Mouse (Mus musculus): ENCODE measurements around the gene Fbxl13. TPM values are rescaled to one million over a fixed set of nuclear protein-coding genes. Genes with fewer than 3 reads are reported as not detected.

Fbxl13 gene
- polyA plus RNA-seq, 1 experiment from 2014 or later, result 0.41 TPM

DNA sequence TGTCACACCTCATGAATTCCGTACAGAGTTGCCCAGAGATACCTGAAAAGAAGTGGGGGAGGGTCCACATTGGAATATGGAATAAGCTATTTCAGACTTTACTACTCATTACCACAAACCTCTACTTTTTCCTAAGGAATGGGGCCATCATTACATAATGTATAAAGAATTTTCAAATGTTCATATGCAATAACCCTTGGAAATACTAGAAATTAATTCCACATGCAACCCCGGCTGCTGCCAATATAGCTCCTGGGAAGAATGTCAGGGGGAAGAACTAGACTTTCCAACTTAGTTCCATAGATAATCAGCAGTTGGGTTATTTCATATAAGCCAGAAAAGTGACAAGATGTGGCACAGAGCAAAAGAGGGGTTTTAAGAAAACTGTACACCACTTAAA is 53.3 kb downstream of the Fbxl13 start:
- DNase-seq (ENCODE audit: low spot score), result no peak
- no peaks in the 10 kb centered on the region for H3K9me3 ChIP-seq
- H3K4me3 ChIP-seq, result no peak overlapping the region
- H3K27ac ChIP-seq, result no peak overlapping the region
- WGBS, result 86% methylated on average over 2 of the region's 2 CpGs
- no peaks in the 10 kb centered on the region for H3K4me1 ChIP-seq (replicated peaks)
- no peaks in the 10 kb centered on the region for H3K27me3 ChIP-seq (ENCODE audit: insufficient read depth, poor library complexity, severe bottlenecking)
- H3K36me3 ChIP-seq, result no peaks in the 10 kb centered on the region

DNA sequence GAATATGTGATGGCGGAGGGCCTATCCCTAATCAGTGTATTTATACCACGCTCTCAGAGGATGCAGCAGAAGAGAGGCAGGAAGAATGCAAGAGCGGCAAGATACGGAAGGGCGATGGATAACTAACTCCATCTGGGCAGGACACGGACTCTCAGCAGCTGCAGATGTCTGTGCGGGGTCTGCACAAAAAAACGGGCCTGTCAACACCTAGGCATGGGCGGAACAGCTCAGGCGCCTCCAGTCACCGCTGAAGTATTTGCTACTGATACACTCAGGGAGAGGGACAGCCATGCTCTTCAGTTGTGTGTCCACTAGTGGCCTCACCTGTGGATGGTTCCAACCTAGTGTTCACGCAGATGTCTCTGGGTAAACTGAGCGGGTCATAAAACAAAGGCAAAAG is 57.2 kb downstream of the Fbxl13 start:
- Histone ChIP-seq H3K27me3 (ENCODE audit: insufficient read depth, poor library complexity, severe bottlenecking) (no peaks in the 10 kb centered on the region), H3K27ac (no peak overlapping the region), H3K36me3 (no peaks in the 10 kb centered on the region), H3K4me1 (replicated peaks) (no peaks in the 10 kb centered on the region), H3K4me3 (no peak overlapping the region), H3K9me3 (no peaks in the 10 kb centered on the region)
- WGBS, result 85% methylated on average over 13 of the region's 13 CpGs
- DNase-seq (ENCODE audit: low spot score), result no peak

DNA sequence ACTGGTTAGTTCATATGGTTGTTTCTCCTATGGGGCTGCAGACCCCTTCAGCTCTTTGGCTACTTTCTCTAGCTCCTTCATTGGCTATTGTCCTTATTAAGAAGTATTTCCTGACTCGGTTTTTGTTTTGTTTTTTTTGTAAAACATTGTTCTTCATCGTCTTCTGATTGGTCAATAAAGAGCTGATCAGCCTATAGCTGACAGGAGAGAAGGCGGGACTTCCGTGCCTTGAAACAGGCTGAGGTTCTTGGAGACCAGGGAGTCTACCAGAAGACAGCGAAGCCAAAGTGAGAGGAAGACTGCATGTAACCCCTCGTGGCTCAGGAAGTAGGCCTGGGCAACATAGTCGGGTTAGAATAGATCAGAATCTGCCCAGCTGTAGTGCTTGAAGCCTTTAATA is 57.8 kb downstream of the Fbxl13 start:
- no peaks in the 10 kb centered on the region for H3K36me3 ChIP-seq
- 78% methylated on average over 7 of the region's 7 CpGs for WGBS
- H3K4me3 ChIP-seq, result no peak overlapping the region
- H3K27ac ChIP-seq, result no peak overlapping the region
- no peaks in the 10 kb centered on the region for H3K4me1 ChIP-seq (replicated peaks)
- H3K9me3 ChIP-seq, result no peaks in the 10 kb centered on the region
- DNase-seq (ENCODE audit: low spot score), result no peak
- H3K27me3 ChIP-seq (ENCODE audit: insufficient read depth, poor library complexity, severe bottlenecking), result no peaks in the 10 kb centered on the region

DNA sequence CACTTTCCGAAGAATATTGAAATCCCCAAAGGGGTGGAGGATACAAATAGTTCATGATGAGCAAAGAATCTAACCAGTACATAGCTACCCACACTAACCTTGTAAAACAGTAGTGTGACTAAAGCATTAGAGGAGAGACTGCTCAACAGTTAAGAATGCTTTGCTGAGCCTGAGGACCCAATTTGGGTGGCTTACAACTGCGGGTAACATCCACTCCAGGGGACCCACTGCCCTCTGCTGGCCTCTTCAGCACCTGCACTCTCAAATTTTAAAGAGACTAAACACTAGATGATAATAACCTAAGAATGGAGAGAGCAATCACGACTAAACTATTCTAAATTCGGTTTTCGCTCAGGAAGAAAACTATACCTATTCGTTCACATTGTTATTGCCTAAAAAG is 58.7 kb downstream of the Fbxl13 start:
- 59% methylated on average over 6 of the region's 6 CpGs for WGBS
- Histone ChIP-seq H3K27me3 (ENCODE audit: insufficient read depth, poor library complexity, severe bottlenecking) (no peaks in the 10 kb centered on the region), H3K9me3 (no peaks in the 10 kb centered on the region), H3K4me1 (replicated peaks) (no peaks in the 10 kb centered on the region), H3K27ac (no peak overlapping the region), H3K4me3 (no peak overlapping the region), H3K36me3 (no peaks in the 10 kb centered on the region)
- DNase-seq (ENCODE audit: low spot score), result peak; percentile 48

DNA sequence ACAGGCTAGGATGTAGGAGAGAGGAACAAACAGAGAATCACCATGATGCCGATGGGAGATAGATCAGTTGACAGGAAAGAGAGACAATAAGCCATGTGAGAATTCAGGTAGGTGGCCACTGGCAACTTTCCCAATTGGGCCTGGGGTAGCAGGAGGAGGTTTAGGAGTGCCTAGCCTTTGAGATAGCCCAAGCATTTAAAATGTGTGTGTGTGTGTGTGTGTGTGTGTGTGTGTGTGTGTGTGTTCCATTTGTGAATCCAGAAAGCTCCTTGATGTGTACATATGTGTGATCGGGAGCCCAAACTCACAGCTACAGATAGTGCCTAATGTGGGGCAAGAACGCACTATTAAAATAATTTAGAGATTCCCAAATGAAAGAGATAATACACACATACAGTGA is 67.3 kb downstream of the Fbxl13 start:
- H3K36me3 ChIP-seq, result no peaks in the 10 kb centered on the region
- H3K9me3 ChIP-seq, result no peaks in the 10 kb centered on the region
- H3K27ac ChIP-seq, result no peak overlapping the region; the same call in 1 of the 2 replicates
- no peaks in the 10 kb centered on the region for H3K27me3 ChIP-seq (ENCODE audit: insufficient read depth, poor library complexity, severe bottlenecking)
- DNase-seq (ENCODE audit: low spot score), result no peak
- WGBS, result 89% methylated on average over 3 of the region's 3 CpGs
- H3K4me3 ChIP-seq, result no peak overlapping the region
- H3K4me1 ChIP-seq (replicated peaks), result no peaks in the 10 kb centered on the region

DNA sequence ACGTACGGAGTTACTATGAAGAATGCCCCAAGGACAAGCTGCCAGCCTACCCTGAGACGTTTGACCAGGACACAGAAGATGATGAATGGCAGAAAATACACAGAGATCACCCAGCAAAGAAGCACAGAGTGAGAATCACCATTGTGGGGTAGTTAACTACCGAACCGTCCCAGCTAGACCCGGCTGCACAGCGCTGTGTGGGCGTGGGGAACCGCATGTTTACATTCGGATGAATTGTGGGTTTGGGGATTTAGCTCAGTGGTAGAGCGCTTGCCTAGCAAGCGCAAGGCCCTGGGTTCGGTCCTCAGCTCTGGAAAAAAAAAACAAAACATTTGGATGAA is 70.3 kb downstream of the Fbxl13 start:
- H3K36me3 ChIP-seq, result no peaks in the 10 kb centered on the region
- no peak overlapping the region for H3K27ac ChIP-seq
- no peaks in the 10 kb centered on the region for H3K4me1 ChIP-seq (replicated peaks)
- WGBS, result 83% methylated on average over 13 of the region's 13 CpGs
- no peaks in the 10 kb centered on the region for H3K9me3 ChIP-seq
- H3K4me3 ChIP-seq, result no peak overlapping the region
- no peaks in the 10 kb centered on the region for H3K27me3 ChIP-seq (ENCODE audit: insufficient read depth, poor library complexity, severe bottlenecking)
- no peak for DNase-seq (ENCODE audit: low spot score)

DNA sequence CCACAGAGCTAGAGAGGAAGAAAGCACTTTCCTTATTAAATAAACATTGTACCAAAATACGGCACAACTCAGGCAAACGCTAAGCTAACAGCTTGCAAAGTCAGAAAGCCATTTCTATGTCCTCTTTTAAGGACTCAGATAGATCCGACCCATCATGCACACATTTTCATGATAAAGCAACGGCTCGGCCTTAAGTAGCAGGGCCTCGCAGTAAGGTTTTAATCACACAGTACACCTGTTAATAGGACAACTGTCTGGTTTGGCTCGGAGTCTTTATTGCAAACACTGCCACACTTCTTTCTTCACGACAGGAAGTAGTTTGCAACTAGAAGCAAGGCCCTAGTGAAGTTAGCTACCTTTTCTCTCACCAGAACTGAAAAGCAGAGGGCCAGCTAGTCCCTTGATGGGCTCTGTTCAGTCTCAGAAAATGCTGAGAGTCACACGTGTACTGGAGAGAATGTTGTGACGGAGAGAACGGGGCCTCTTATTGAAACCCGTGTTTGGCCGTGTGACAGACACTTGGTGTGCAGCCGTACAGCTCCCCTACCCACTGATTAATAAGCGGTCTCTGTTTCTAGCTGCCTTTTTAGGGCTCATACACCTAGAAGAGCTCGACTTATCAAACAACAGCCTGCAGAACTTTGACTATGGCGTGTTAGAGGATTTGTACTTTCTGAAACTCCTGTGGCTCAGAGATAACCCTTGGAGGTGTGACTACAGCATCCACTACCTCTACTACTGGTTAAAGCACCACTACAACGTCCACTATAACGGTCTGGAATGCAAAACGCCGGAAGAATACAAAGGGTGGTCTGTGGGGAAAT is 70.8 kb downstream of the Fbxl13 start:
- 85% methylated on average over 21 of the region's 21 CpGs for WGBS
- no peak for DNase-seq (ENCODE audit: low spot score)

DNA sequence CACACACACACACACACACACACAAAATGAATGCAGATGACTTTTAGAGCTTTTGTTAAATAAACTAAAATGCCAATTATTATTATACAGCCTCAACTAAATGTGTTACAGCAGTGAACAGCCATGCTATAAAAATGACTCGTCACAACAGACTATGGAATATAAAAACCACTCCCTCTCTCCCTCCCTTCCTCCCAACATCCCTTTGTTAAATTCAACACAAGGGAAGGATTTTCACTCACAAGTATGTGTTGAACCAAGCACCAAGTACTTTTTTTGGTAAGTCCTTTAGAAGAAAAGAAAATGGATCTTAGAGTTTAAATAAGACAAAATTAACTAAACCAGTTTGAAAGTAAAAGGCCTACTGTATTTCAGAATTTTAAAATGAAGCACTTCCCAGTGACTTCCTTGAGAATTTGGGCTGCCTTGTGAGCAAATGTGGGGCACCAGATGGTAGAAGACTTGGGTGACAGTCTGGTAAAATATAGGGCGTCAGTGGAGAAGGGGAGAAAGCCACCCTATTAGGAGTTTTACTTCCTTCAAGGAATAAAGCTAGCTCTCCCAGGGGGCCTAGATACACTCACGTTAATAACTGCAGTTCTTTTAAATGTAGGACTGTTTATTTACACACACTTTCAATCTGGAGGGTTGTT is 72.5 kb downstream of the Fbxl13 start:
- H3K4me1 ChIP-seq (replicated peaks), result no peaks in the 10 kb centered on the region
- 77% methylated on average over 3 of the region's 3 CpGs for WGBS
- no peak overlapping the region for H3K4me3 ChIP-seq
- DNase-seq (ENCODE audit: low spot score), result no peak
- no peaks in the 10 kb centered on the region for H3K36me3 ChIP-seq
- no peaks in the 10 kb centered on the region for H3K9me3 ChIP-seq
- H3K27me3 ChIP-seq (ENCODE audit: insufficient read depth, poor library complexity, severe bottlenecking), result no peaks in the 10 kb centered on the region
- no peak overlapping the region for H3K27ac ChIP-seq

More for the DNA sequence above, 70.8 kb downstream of the Fbxl13 start:
- H3K27ac ChIP-seq, result no peak overlapping the region
- no peaks in the 10 kb centered on the region for H3K9me3 ChIP-seq
- H3K36me3 ChIP-seq, result no peaks in the 10 kb centered on the region
- no peak overlapping the region for H3K4me3 ChIP-seq
- no peaks in the 10 kb centered on the region for H3K27me3 ChIP-seq (ENCODE audit: insufficient read depth, poor library complexity, severe bottlenecking)
- H3K4me1 ChIP-seq (replicated peaks), result no peaks in the 10 kb centered on the region

DNA sequence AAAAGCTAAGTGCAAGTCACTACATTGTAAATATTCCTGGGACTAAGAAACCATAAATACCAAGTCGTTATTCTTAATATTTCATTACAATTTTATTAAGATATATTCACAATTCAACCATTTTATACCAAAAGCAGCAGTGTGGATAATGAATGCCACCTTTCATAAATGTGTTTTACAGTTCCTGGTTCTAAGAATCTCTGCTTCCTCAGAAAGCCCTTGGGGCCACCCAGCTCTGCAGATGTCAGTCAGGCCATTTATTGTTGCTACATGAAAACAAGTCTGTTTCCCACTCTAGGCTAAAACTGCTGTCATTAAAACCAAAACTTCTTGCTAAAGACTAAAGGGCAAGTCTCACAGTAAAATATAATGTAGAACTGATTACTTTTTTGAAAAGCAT is 77.7 kb downstream of the Fbxl13 start:
- H3K27me3 ChIP-seq (ENCODE audit: insufficient read depth, poor library complexity, severe bottlenecking), result no peaks in the 10 kb centered on the region
- H3K9me3 ChIP-seq, result no peaks in the 10 kb centered on the region
- H3K4me1 ChIP-seq (replicated peaks), result no peaks in the 10 kb centered on the region
- H3K36me3 ChIP-seq, result no peaks in the 10 kb centered on the region
- DNase-seq (ENCODE audit: low spot score), result no peak
- no peak overlapping the region for H3K27ac ChIP-seq
- 82% methylated on average over 1 of the region's 1 CpGs for WGBS
- H3K4me3 ChIP-seq, result no peak overlapping the region

DNA sequence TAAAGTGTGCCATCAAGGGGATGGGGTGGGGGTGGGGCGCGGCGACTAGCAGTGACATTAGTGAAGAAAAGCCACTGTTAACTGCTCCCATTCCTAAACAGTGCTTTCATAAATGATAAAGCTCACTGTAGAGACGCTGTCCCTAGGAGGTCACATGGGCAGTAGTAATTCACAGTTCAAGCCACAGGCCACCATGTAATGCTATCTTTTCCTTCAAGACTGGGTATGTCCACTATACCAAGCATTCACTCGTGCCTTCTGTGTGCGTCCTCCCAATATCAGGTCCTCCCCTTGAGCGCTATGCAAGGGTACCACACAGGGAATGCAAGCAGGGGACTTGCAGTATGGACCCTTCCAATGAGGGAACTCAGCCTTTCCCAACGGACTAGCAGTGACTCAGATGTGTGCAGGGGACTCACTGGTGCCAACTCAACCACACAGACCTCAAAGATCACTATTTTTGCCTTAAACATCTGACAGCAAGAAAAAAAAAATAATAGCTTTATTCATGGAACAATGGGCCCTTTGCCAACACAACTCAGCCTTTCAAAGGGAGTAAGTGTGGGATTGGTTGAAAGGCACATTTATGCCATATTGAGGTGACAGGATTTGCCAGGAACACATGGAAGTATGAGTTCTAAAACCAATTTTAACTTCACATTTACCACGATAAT is 79.9 kb downstream of the Fbxl13 start:
- 93% methylated on average over 9 of the region's 9 CpGs for WGBS

DNA sequence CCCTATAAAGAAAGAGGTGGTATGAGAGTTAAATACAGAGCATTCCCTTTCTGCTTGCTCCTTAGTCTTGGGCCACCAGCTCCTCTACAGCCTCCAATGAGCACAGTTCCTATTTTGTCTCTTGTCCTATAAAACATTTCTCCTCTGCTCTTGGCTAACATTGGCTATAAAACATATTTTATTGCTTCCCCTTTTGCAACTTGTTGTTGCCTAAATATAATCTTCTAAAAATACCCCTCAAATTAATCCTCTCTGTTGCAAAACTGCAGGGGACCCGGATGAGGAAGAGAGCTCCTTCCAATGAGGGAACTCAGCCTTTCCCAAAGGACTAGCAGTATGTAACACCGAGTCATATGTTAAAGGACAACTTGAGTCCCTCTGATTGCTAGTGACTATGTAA is 81.5 kb downstream of the Fbxl13 start:
- Histone ChIP-seq H3K4me3 (no peak overlapping the region), H3K36me3 (no peaks in the 10 kb centered on the region), H3K27me3 (ENCODE audit: insufficient read depth, poor library complexity, severe bottlenecking) (no peaks in the 10 kb centered on the region), H3K4me1 (replicated peaks) (no peaks in the 10 kb centered on the region), H3K9me3 (no peaks in the 10 kb centered on the region), H3K27ac (no peak overlapping the region)
- no peak for DNase-seq (ENCODE audit: low spot score)
- 81% methylated on average over 2 of the region's 2 CpGs for WGBS

More for the DNA sequence above, 79.9 kb downstream of the Fbxl13 start:
- Histone ChIP-seq H3K27ac (no peak overlapping the region), H3K36me3 (no peaks in the 10 kb centered on the region), H3K9me3 (no peaks in the 10 kb centered on the region), H3K27me3 (ENCODE audit: insufficient read depth, poor library complexity, severe bottlenecking) (no peaks in the 10 kb centered on the region), H3K4me3 (no peak overlapping the region), H3K4me1 (replicated peaks) (no peaks in the 10 kb centered on the region)
- DNase-seq (ENCODE audit: low spot score), result no peak

DNA sequence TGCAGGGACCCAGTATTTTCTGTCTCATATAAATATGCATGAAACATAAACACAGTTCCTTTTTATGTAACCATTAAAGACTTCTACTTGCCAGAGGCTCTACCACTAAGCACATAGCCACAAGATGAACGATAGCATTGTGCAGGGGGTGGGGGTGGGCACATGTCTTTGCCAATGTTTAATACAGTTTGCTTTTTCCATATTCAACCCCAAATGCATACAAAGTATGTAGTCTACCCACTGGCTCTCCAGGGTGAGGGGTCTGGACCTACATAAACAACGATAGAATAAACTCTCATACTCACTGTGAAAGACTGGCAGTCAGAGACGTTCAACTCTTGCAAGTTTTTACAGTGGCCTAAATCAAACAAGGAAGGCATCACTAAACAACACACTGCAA is 88.9 kb downstream of the Fbxl13 start:
- Histone ChIP-seq H3K36me3 (no peaks in the 10 kb centered on the region), H3K9me3 (no peaks in the 10 kb centered on the region), H3K4me1 (replicated peaks) (no peaks in the 10 kb centered on the region), H3K4me3 (no peak overlapping the region), H3K27ac (no peak overlapping the region), H3K27me3 (ENCODE audit: insufficient read depth, poor library complexity, severe bottlenecking) (no peaks in the 10 kb centered on the region)
- WGBS, result 88% methylated on average over 3 of the region's 3 CpGs
- DNase-seq (ENCODE audit: low spot score), result no peak

DNA sequence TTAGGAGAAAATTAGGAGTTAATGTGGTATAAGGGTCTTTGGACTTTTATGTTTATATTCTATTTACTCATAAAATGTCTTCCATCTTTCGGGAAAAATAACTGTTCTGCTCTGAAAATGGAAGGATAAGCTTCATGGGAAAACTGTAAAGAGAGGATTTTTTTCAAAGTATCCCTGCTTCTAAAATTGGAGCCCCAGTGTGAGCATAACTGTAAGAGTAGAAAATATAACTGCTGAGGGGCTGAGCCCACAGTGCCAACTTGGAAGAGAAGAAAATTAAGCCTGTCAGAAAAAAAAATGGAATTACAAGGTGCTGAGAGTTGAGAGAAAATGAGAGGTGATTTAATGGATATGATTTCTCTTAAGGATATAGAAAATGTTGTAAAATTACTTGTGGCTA is 90.7 kb downstream of the Fbxl13 start:
- 86% methylated on average over 1 of the region's 1 CpGs for WGBS
- H3K27ac ChIP-seq, result no peak overlapping the region
- no peaks in the 10 kb centered on the region for H3K27me3 ChIP-seq (ENCODE audit: insufficient read depth, poor library complexity, severe bottlenecking)
- no peak overlapping the region for H3K4me3 ChIP-seq
- no peaks in the 10 kb centered on the region for H3K9me3 ChIP-seq
- no peak for DNase-seq (ENCODE audit: low spot score)
- H3K4me1 ChIP-seq (replicated peaks), result no peaks in the 10 kb centered on the region
- H3K36me3 ChIP-seq, result no peaks in the 10 kb centered on the region

Data from hindbrain, embryonic 10.5 days (tissue).